8 mouse cellular contexts compared by ENCODE assay signal in genomic region chr7:17002375-17003195, GRCm38 (mm10). TPM values are rescaled to one million over a fixed set of nuclear protein-coding genes. Genes with fewer than 3 reads are reported as not detected.
DNase-seq lines count a peak whose midpoint lies in the region; ATAC-seq and TF ChIP-seq lines count a peak whose summit lies in the region.

No protein-coding gene starts in this region.

- H3K4me1 ChIP-seq in G1E (ENCODE audit: insufficient read depth, low read depth, low read length): peaks cover 66% of the 10 kb centered on the region
- H3K4me1 ChIP-seq in forebrain, embryonic 12.5 days: no peaks in the 10 kb centered on the region
- H3K4me1 ChIP-seq in lung, adult 2 months (ENCODE audit: control insufficient read depth, insufficient read depth, low read length): 0 out of 2 replicates have a peak, but pooled peaks cover 2% of the 10 kb centered on the region

- WGBS in forebrain, embryonic 12.5 days: 14% methylated on average over 7 of the region's 7 CpGs
- 16% methylated on average over 7 of the region's 7 CpGs for WGBS in lung, adult 2 months

- H3K27ac ChIP-seq in forebrain, embryonic 12.5 days: no peak overlapping the region
- peak overlapping the region; percentile 69 for H3K27ac ChIP-seq in layer of hippocampus, adult 2 months

- H3K9me3 ChIP-seq in G1E (replicated peaks): no peaks in the 10 kb centered on the region
- H3K9me3 ChIP-seq in forebrain, embryonic 12.5 days: no peaks in the 10 kb centered on the region

- H3K36me3 ChIP-seq in G1E (replicated peaks): peaks cover 53% of the 10 kb centered on the region
- H3K36me3 ChIP-seq in forebrain, embryonic 12.5 days (replicated peaks): peaks cover 61% of the 10 kb centered on the region

- H3K27me3 ChIP-seq in G1E (ENCODE audit: insufficient read depth, low read length): no peaks in the 10 kb centered on the region
- no peaks in the 10 kb centered on the region for H3K27me3 ChIP-seq in forebrain, embryonic 12.5 days

- TF ChIP-seq CTCF in G1E (IDR thresholded peaks at IDR 0.05; ENCODE audit: low read depth, low read length): peak; percentile 58
- TF ChIP-seq CTCF in layer of hippocampus, adult 2 months (conservative IDR thresholded peaks at IDR 0.05): peak; percentile 92
- peak; percentile 97 for TF ChIP-seq CTCF in lung, adult 2 months (IDR thresholded peaks at IDR 0.05; ENCODE audit: insufficient read depth, low read length)

- no peak for ATAC-seq in G1E (ENCODE audit: extremely low read depth, insufficient number of reproducible peaks, low FRiP score, poor library complexity, severe bottlenecking)
- ATAC-seq in forebrain, embryonic 12.5 days (ENCODE audit: low FRiP score): peak; percentile 82
- peak; percentile 64 for ATAC-seq in neutrophil, adult 5-6 weeks (ENCODE audit: extremely low read depth, insufficient number of reproducible peaks, low FRiP score, poor library complexity, severe bottlenecking)

- peak; percentile 40 for DNase-seq in G1E (ENCODE audit: low spot score)
- peak; percentile 87 for DNase-seq in c-Kit-positive CD71-negative TER-119-negative erythroid progenitor cells, embryonic 14.5 days (ENCODE audit: low read depth)
- DNase-seq in heart, postnatal 4 days: peak; percentile 90
- DNase-seq in layer of hippocampus, adult 2 months (ENCODE audit: low spot score in 2 of 2): peak; percentile 81 to 87
- peak; percentile 71 for DNase-seq in lung, adult 2 months
- peak; percentile 75 to 89 for DNase-seq in thymus, postnatal 10 days (ENCODE audit: low spot score in 2 of 2)

- H3K4me3 ChIP-seq in G1E (ENCODE audit: low read depth, low read length): no peak overlapping the region
- no peak overlapping the region for H3K4me3 ChIP-seq in forebrain, embryonic 12.5 days (replicated peaks)
- H3K4me3 ChIP-seq in layer of hippocampus, adult 2 months: no peak overlapping the region
- H3K4me3 ChIP-seq in lung, adult 2 months (replicated peaks; ENCODE audit: extremely low read depth, low read depth, low read length): no peak overlapping the region

- TF ChIP-seq POLR2A in lung, adult 2 months (IDR thresholded peaks at IDR 0.05; ENCODE audit: borderline replicate concordance, extremely low read depth, low read depth, low read length): no peak

- H3K9ac ChIP-seq in forebrain, embryonic 12.5 days: no peak overlapping the region

- H3K4me2 ChIP-seq in forebrain, embryonic 12.5 days: no peak overlapping the region

RNA-seq across cellular contexts. Expression of gene Ccdc8, which starts 10.1 kb away (rescaled TPM):
- 7.1 and 8.2 TPM in 2 replicates for total RNA-seq in G1E (2014; fragmentation: Nextera tagmentation)
- 3.3 and 4.1 TPM in 2 replicates for total RNA-seq in G1E (2017)
- 17.6 and 18.6 TPM in 2 replicates for polyA plus RNA-seq in G1E (2012)
- 9.1 and 11.5 TPM in 2 replicates for polyA plus RNA-seq in forebrain, embryonic 12.5 days (2016; fragmentation: Nextera tagmentation; extraction: Ambion mirVana)
- 10 to 100 TPM; 22.0 to 24.5 TPM for total RNA-seq in heart, postnatal 4 days (2021)
- 1 to 10 TPM; 1.8 to 2.2 TPM for total RNA-seq in layer of hippocampus, adult 2 months (2021)
- 4.1 and 5.2 TPM in 2 replicates for polyA plus RNA-seq in lung, adult 2 months (2012; rRNA removed)
- not detected in 2 replicates for total RNA-seq in neutrophil, adult 5-6 weeks (2017)

RNA-seq across cellular contexts. Expression of gene Gm42372, which starts 19.7 kb away (rescaled TPM):
- total RNA-seq in G1E (2014; fragmentation: Nextera tagmentation) (not detected in 2 replicates), G1E (2017) (0.06 and 0.22 TPM in 2 replicates)
- not detected in 2 replicates for polyA plus RNA-seq in G1E (2012)
- polyA plus RNA-seq in forebrain, embryonic 12.5 days (2016; fragmentation: Nextera tagmentation; extraction: Ambion mirVana): 1.6 and 1.7 TPM in 2 replicates
- under 1 TPM in 1 of 2 experiments, not detected in 1; 0.05 TPM for total RNA-seq in heart, postnatal 4 days (2021)
- total RNA-seq in layer of hippocampus, adult 2 months (2021): 10 to 100 TPM; 52.3 to 55.5 TPM
- 0.03 and 0.04 TPM in 2 replicates for polyA plus RNA-seq in lung, adult 2 months (2012; rRNA removed)
- total RNA-seq in neutrophil, adult 5-6 weeks (2017): 0.35 and 0.49 TPM in 2 replicates

RNA-seq across cellular contexts. Expression of gene Ppp5c, which starts 25.1 kb away (rescaled TPM):
- total RNA-seq in G1E (2014; fragmentation: Nextera tagmentation) (102 and 112 TPM in 2 replicates), G1E (2017) (44.9 and 50.2 TPM in 2 replicates)
- polyA plus RNA-seq in G1E (2012): 92.9 and 94.1 TPM in 2 replicates
- polyA plus RNA-seq in forebrain, embryonic 12.5 days (2016; fragmentation: Nextera tagmentation; extraction: Ambion mirVana): 107 and 112 TPM in 2 replicates
- 100 to 1,000 TPM; 109 TPM for total RNA-seq in heart, postnatal 4 days (2021)
- 100 to 1,000 TPM; 148 to 155 TPM for total RNA-seq in layer of hippocampus, adult 2 months (2021)
- 141 and 153 TPM in 2 replicates for polyA plus RNA-seq in lung, adult 2 months (2012; rRNA removed)
- 50.3 and 54.0 TPM in 2 replicates for total RNA-seq in neutrophil, adult 5-6 weeks (2017)

RNA-seq across cellular contexts. Expression of gene Pnmal1, which starts 43.1 kb away (rescaled TPM):
- not detected in 2 replicates for total RNA-seq in G1E (2014; fragmentation: Nextera tagmentation)
- 0.05 TPM in 1 of 2 replicates, not detected in the other for total RNA-seq in G1E (2017)
- polyA plus RNA-seq in G1E (2012): 0.01 TPM in 1 of 2 replicates, not detected in the other
- polyA plus RNA-seq in forebrain, embryonic 12.5 days (2016; fragmentation: Nextera tagmentation; extraction: Ambion mirVana): 32.3 and 37.0 TPM in 2 replicates
- not detected for total RNA-seq in heart, postnatal 4 days (2021)
- total RNA-seq in layer of hippocampus, adult 2 months (2021): 100 to 1,000 TPM; 103 to 121 TPM
- polyA plus RNA-seq in lung, adult 2 months (2012; rRNA removed): not detected in 2 replicates
- total RNA-seq in neutrophil, adult 5-6 weeks (2017): 0.12 TPM in 1 of 2 replicates, not detected in the other

RNA-seq across cellular contexts. Expression of gene Pnmal2, which starts 58.1 kb away (rescaled TPM):
- total RNA-seq in G1E (2014; fragmentation: Nextera tagmentation) (not detected in 2 replicates), G1E (2017) (0.06 and 0.22 TPM in 2 replicates)
- not detected in 2 replicates for polyA plus RNA-seq in G1E (2012)
- polyA plus RNA-seq in forebrain, embryonic 12.5 days (2016; fragmentation: Nextera tagmentation; extraction: Ambion mirVana): 52.6 and 53.3 TPM in 2 replicates
- total RNA-seq in heart, postnatal 4 days (2021): 1 to 10 TPM; 6.3 to 7.3 TPM
- 100 to 1,000 TPM; 348 to 373 TPM for total RNA-seq in layer of hippocampus, adult 2 months (2021)
- 2.0 and 3.2 TPM in 2 replicates for polyA plus RNA-seq in lung, adult 2 months (2012; rRNA removed)
- not detected in 2 replicates for total RNA-seq in neutrophil, adult 5-6 weeks (2017)

Comparison
In these comparisons a context has a peak if more than half of its experiments do, and no peak if none do; other contexts are left out.
1. DNase-seq: peak in every context shown above with its lines; median percentile 90 in heart, postnatal 4 days; 87 in c-Kit-positive CD71-negative TER-119-negative erythroid progenitor cells, embryonic 14.5 days; 84 in layer of hippocampus, adult 2 months; 82 in thymus, postnatal 10 days; 71 in lung, adult 2 months; 40 in G1E.
2. RNA of gene Gm42372, which starts 19.7 kb away (total RNA-seq): 52.3 to 55.5 TPM in layer of hippocampus, adult 2 months; 0.35 to 0.49 TPM in neutrophil, adult 5-6 weeks, 0.06 to 0.22 TPM in G1E and 0.05 TPM in heart, postnatal 4 days; every median in the first group is over 10 times any median in the second.
3. Peak in every context shown above with its lines, with median percentiles within 50 percentile points of each other: CTCF ChIP-seq.